Mouse (Mus musculus) yolk sac, embryonic 10.5 days (tissue): Measurements from ENCODE around the gene Tmem164.
"Not testable (repeated sequence)": the region's sequence is repeated elsewhere in the genome, so short reads cannot be mapped to it uniquely, and the experiment has no call there.

ENCODE experiments used
- DNase-seq: peaks from one replicate; pipeline ENCODE4 v3.0.0-alpha.2; 2017; ENCODE audit warnings: low spot score

The Tmem164 gene

DNA sequence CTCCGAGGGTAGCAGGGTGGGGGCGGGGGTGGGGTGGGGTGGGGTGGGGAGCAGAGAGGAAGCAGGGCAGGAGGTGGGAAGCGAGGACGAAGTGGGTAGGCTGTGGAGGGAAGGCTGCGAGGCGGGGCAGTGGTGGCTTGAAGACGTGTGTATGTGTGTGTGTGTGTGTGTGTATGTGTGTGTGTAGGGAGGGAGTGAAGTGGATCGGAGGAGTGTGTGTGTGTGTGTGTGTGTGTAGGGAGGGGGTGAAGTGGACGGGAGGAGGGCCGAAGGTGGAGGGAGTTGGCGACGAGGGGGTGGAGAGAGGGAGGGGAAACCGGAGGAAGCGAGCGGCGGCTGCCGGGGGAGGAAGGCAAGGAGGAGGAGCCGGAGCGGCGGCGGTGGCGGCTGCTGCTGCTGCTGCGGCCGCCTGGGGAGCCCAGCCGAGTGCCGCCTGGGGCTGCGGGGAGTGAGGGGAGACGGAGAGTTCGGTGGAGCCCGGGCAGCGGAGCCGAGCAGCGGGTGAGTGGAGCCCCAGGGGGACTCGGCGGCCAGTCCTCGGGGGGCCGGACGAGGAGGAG lies at the start of gene Tmem164:
Gene Tmem164 (plus strand): TSS at position 351 of the 560 bp plus-strand sequence.
- peak; percentile 89 for DNase-seq

GRCm38 (mm10) chrX:142632990-142633389 lies 48.2 kb upstream of the Tmem164 start:
- not testable (repeated sequence) for DNase-seq

DNA sequence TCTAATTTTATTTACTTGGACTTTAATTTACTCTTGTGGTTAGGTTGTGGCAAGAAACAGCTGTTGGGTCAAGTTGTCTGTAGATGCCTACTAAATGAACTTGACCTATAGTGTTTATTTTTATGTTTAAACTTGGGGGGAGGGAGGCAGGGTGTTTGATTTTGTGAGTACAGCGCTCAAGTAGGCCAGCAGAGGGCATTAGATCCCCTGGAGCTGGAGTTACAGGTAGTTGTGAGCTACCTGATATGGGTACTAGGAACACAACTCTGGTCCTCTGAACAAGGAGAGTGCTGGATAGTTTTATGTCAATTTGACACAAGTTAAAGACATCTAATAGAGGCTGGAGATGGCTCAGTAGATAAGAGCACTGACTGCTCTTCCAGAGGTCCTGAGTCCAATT lies 34.0 kb upstream of the Tmem164 start:
- DNase-seq: no peak

DNA sequence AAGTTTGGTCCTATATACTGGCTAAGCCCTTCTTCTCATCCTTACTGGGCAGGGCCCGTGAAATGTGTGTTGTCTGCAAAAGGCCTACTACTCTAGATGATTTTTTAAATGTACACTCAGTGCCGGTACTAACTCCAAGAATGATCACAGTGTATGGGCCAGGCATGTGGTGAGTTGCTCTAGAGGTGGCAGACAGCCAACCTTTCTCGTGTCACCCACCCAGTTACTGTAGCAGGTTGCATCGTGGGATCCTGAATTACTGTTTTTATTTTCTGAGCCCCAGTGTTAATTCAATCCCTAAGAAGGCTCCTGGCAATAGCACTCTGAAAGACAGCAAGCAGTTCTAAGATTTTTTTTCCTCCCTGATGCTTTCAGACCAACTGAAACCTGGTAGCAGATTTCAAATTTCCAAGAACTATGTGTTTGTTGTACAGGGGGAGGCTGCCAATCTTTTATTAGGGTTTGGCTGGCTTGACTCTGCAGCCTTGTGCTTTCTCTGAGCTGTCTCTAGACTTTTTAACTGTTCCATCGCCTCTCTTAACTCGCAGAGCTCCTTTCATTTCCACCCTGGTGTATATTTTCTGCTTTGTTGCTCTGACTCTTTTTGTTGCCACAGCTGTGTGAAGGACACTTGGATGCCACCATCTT lies 31.0 kb upstream of the Tmem164 start:
- no peak for DNase-seq

DNA sequence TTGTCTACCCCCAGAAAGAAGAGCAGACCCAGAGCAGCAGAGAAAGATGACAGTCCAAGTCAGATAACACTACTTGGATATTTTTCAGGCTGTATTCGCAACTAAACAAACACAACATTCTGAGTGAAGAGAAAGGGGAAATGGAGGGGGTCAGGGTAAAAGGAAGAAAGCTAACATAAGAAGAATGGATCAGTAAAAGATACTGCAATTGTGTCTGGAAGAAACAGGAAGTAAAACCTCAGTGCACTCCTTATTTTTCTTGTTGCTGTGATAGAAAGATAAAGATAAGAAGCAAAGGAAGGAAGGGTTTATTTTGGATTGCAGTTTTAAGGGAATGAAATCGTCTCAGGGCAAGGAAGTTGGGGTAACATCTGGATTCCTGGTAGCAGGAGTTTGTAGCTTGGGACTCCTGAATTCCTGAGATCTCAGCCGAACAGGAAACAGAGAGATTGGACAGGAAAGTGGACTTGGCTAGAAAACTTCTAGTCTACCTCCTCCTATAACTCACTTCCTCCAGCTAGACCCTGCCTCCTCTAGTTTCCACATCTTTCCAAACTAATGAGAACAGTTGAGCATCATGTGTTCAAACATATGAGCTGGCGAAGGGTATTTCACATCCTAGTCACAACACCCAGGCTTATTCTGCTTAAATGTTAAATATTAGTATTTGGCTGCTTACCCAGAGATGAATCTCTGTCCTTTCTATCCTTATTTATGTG lies 16.3 kb upstream of the Tmem164 start:
- DNase-seq: no peak

- no peak for DNase-seq
Observed at GRCm38 (mm10) chrX:142665423-142665805, 15.8 kb upstream of the Tmem164 start.

- no peak for DNase-seq
Observed at GRCm38 (mm10) chrX:142669312-142670091, 11.7 kb upstream of the Tmem164 start.

DNA sequence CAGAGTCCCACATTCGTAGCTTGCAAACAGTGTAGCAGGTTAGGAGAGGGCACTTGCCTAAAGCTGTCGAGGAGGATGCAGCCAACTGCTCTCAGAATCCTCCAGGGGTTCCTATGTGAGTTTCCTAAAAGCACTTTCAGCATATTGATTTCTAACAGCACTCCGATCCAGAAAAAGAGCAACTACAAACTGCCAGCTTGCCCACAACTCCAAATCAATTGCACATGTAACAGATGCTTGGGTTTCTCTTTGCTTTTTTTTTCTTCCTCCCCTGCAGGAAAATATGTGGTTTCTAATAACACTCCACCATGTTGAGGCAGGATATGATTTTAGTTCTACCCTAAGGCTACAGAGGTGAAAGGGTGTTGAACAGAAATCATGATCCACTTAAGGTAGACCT lies 11.1 kb upstream of the Tmem164 start:
- no peak for DNase-seq

GRCm38 (mm10) chrX:142671141-142671540 lies 10.1 kb upstream of the Tmem164 start:
- no peak for DNase-seq

DNA sequence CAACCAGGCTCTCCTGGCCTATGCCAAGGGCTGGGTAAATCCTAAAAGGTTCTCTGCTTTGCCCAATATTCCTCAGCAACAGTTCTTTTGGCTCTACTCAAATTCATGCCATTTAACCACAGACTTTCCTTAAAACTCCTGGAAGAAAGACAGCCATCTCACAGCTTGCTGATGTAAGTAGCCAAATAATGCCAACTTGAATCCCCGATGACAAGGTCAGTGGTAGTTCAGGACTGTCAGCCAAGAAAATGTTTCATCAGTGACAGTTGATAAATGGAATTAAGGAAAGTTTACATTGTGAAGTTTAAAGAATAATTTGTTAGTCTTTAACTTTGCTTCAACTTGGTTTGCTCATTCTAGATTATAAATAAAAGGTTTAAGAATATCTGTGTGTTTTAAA lies 8.5 kb upstream of the Tmem164 start:
- no peak for DNase-seq

DNA sequence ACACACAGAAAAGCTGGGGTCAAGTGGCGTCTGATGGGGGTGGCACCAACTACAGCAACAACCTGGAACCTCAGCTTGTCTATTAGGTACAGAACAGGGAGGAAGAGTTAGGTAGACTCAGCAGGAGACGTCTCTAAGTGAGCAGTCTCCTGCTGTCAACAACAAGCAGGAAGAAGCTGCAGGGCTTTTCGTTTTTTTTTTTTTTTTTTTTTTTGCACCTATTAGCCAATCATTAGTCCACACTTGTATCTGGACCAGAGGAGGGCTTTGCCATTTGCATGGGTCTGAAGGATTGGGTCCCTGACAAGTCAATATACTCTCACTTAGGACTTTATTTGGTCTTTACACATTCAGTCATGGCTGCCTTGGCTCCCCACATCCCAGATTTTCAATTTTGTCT lies 4.0 kb upstream of the Tmem164 start:
- no peak for DNase-seq

DNA sequence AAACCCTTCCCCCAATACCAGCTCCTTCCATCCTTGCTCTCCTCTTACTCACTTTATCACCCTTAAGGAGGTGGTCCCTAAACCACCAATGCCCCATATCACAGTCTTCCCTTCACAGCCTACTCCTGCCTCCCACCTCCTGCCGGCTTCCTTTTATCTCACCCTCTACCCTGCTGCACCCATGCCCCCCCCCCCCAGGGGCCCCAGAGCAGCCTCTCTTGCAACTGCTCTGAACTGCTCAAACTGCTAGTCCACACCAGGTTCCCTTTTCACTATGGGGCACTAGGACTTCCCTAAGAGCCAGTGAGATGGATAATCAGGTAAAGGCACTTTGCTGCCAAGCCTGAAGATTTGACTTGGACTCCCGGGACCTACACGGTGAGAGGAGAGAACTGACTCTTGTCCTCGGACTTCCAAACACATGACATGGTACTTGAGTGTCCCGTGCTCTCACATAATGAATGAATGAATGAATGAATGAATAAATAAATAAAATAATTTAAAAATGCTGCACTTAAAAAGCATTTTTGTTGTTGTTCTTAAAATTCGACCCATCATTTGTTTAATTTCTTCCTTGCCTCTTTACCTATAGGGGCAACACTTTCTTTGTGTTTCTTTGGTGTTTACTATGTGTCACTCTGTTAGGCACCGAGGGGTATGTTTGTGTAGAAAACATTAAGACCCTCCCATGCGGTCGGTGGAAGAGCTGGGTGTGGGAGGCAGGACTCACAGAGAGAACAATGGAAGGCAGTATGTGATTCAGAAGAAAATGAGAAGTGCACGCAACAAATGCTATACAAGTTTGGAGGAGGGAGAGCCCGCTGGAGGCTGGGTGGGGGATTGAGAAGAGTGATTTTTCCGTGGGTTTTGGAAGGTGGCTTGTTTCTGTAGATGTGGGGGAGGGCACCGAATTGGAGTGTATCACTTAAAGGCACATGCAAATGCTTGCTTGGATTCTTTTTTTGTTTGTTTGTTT lies 2.4 kb upstream of the Tmem164 start:
- no peak for DNase-seq

GRCm38 (mm10) chrX:142679502-142680250 lies 1.5 kb upstream of the Tmem164 start:
- no peak for DNase-seq

DNA sequence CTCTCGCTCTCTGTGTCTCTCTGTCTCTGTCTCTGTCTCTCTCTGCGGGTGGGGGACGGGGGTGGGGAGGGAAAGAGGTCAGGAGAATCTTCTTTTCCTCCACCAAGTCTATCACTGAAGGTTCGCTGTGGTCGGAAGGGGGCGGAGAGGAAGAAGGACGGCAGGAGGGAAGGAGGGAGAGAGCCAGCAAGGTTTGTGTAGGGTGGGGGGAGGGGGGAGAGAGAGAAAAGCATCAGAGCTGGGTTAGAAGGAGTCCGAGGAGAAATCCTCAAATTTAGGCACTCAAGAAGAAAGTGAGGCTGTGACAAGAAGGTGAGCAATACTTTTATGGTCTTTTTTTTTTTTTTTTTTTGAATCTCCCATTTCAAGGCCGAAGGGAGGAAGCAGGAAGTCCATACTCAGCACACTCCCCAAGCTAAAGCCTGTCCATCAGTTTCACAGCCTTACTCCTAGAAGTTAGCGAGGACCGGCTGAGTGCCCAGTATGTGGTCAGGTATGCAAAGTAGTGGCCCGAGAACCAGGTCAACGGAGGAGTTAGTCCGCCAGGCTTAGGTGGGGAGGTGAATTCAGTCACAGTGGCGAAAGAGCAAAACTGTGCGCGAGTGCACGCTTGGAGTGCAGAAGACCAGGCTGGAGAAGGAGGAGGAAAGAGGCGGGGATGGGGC lies 683 bp upstream of the Tmem164 start:
- DNase-seq: peak; percentile 37

- peak; percentile 73 for DNase-seq
Observed at GRCm38 (mm10) chrX:142681616-142682141, 473 bp downstream of the Tmem164 start.

GRCm38 (mm10) chrX:142682176-142682820 lies 1.1 kb downstream of the Tmem164 start:
- DNase-seq: no peak

DNA sequence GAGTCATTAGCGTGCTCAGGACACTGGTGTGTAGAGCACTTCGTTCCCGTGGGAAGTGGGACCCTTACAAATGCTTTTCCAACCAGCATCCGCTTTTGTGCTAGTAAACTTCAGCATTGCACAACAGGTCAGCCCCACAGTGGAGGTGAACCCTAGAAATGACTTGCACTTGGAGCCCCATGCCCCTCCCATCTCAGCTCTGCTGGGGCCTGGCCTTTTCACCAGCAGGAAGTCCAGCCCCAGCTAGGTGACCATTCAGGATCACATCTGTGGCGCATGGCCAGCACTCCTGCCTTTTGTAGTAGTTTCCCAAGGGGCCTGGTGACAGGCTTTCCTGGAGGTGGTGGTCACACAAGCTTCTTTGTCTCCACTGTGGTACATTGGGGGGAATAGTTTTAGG lies 1.8 kb downstream of the Tmem164 start:
- DNase-seq: no peak

- DNase-seq: no peak
Observed at GRCm38 (mm10) chrX:142684674-142685073, 3.5 kb downstream of the Tmem164 start.

DNA sequence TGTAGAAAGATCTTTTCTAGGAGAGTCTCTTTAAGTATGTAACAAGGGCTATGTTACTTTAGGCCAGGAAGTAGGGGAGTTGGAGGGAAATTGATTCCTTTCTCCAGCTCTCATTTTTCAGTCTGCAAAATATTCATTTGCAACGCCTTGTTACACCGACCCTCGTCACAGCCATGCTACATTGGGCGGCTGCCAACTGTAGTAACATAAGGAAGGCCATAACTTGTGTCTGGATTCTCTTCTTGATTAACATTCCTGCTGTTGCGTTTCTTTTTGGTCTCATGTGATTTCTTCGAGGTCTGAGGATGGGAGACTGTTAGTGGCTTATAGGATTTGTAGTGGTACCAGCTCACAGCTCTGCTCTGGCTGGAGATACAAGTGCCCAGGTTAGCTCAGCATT lies 4.5 kb downstream of the Tmem164 start:
- no peak for DNase-seq
